ENCODE assay signal across 1 mouse cellular context in the genomic region with DNA sequence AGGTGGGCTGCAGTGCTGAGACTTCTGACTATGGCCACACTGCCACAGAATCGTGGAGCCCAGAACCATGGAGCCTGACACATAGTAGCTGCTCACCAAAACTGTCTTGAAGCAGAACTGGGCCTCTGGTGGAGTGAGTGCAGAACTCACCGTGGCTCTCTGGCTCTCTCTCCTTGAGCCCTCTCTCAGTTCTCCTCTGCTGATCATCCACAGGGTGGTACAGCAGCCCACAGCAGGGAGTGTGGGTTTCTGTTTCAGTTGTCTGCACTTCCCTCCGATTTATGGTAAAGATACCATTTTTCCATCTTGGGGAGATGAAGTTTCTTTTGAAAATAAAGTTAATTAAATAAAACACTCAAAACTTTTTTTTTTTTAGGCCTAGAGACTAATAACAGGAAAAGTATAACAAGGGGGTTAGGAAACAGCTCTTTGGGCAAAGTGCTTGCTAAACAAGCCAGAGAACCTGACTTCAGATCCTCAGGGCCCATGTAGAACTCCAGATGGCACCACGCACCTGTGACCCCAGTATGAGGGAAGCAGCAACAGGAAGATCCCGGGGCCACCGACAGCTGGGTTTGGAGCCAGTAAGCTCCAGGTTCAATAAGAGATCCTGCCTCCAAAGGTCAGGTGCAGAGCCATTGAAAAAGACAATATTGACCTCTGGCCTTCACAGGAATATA.
TF ChIP-seq lines count a peak whose summit lies in the region.

No protein-coding gene starts in this region.

TF ChIP-seq in CH12.LX, 34 proteins besides CTCF, POLR2A, EP300 and RAD21 (continued from another document):
- no peak for TF ChIP-seq SIN3A (IDR thresholded peaks at IDR 0.05; ENCODE audit: low read length)
- peak; percentile 36; the same call in 1 of the 2 replicates for TF ChIP-seq TCF12 (IDR thresholded peaks at IDR 0.05; ENCODE audit: low read depth, low read length)
- no peak for TF ChIP-seq MXI1 (IDR thresholded peaks at IDR 0.05; ENCODE audit: low read depth, low read length)
- TF ChIP-seq MYC (IDR thresholded peaks at IDR 0.05; ENCODE audit: low read depth, low read length): no peak
- no peak for TF ChIP-seq RCOR1 (conservative IDR thresholded peaks at IDR 0.05; ENCODE audit: low read depth, low read length)
- no peak for TF ChIP-seq GABPA (IDR thresholded peaks at IDR 0.05; ENCODE audit: insufficient replicate concordance, low read depth, low read length)
